Mouse (Mus musculus): Measurements from ENCODE around the gene Ifnab.

- TF ChIP-seq CTCF (IDR thresholded peaks at IDR 0.05) (no peak), EP300 (IDR thresholded peaks at IDR 0.05) (no peak)
Measured at GRCm38 (mm10) chr4:88676824-88677223, 14.3 kb downstream of the Ifnab start, which contains the start of gene Ifna16.

Data from lung, postnatal 0 days (tissue).